Mouse (Mus musculus) megakaryocyte, adult 5-6 weeks (primary cell): ENCODE data around the gene Prlhr. TPM values are rescaled to one million over a fixed set of nuclear protein-coding genes. Genes with fewer than 3 reads are reported as not detected.

Experiments used
- ATAC-seq: 2 replicates; pipeline ENCODE4 v1.8.0; 2016; ENCODE audit warnings: mild to moderate bottlenecking, inconsistent platforms; ENCODE audit not compliant: poor library complexity, severe bottlenecking
- total RNA-seq, 2 experiments: library from RNA; stranded (forward) in 1 of 2; stranded (reverse) in 1 of 2; fragments of 153-499, 151-499 nt in 1 of 2; fragments of 221-1000, 200-1000 nt in 1 of 2; gene quantifications; 2 replicates each; pipeline versions ENCODE4 v1.2.3 to v1.2.4; 2015 to 2017

Gene Prlhr
- total RNA-seq, 2 experiments from 2014 or later = not detected

DNA sequence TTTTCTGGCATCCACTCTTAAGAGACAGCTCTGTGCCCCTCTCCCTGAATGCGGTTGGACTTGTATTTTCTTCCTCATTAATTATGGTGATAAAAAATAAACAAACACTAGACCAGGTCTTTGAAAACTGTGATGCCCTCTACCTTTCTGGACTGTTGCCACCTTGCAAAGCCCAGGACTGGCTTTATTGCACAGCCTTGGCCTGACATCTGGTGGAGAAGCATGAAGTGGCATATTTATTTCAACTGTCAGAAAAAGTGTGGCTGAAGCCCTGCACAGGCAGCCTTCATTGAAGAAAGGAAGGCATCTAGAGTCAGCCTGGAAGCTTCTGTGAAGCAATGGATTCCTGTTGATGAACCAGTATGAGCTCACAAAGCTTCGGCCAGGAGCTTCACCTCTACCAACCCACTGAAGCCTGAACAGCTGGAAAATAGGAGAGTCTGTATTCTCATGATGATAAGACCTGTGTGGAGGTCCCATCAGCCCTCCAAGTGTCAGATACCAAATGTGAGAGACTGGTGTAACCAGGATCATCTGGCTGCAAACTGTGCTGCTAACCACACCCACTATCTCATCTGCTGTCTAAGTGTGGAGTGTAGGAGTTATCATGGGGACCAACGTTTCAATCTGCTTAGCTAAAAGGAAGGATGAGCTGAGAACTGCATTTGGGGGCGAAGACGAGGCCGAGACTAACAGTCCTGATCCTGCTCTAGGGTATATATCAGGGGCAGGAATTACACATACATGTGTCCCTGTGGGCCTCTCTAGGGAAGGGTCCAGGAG is 35.6 kb downstream of the Prlhr start:
- ATAC-seq = no peak

DNA sequence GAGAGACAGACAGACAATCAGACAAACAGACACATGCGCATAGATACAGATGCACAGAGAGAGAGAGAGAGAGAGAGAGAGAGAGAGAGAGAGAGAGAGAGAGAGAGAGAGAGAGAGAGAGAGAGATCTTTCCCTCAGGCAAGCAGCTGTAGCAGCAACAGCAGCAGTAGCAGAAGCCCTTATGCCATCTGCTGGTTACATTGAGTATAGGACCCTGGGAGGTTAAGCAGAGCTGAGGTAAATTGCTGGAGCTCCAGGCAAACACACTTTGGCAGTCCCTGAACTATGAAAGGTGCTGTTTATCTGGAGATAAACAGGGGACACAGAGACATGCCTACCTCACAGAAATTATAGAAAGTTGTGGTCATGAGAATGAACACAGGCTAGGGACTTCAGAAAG is 50.5 kb downstream of the Prlhr start:
- no peak for ATAC-seq

Other genes with a start within 250 kb of the Prlhr start
- gene Fam204a, start 241.6 kb downstream of the Prlhr start, total RNA-seq (2015) = 22.2 and 26.8 TPM in 2 replicates
- 51.6 and 61.3 TPM in 2 replicates for gene Fam204a, start 241.6 kb downstream of the Prlhr start, total RNA-seq (2017)
- 25.5 and 33.0 TPM in 2 replicates for gene Cacul1, start 112.7 kb upstream of the Prlhr start, total RNA-seq (2015)
- gene Cacul1, start 112.7 kb upstream of the Prlhr start, total RNA-seq (2017) = 34.6 and 38.5 TPM in 2 replicates